ENCODE assay signal across 10 mouse cellular contexts in the genomic region with DNA sequence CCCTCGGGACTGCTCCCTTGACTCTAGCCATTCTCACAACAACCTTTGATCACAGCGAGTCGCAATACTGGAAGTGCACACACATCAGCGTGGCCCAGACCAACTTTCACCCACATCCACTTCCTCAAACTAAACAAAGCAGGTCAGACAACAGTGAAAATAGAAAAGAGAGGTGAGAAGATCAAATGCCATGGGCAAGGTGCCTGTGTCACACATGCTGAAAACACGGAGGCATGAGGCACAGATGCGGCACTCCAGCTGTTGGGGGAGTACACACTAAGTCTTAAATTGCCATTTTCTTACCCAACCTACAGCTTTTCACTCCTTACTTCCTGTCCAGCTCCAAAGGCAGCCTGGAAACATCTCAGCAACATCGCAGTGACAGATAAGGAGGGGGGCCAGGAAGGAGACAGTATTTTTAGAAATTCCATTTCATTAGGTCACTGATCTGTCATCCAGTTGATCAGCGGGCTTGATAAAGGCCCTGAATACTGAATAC.
DNase-seq lines count a peak whose midpoint lies in the region; ATAC-seq and TF ChIP-seq lines count a peak whose summit lies in the region.
"Had no signal": no experiment of that assay in that cellular context is flagged by ENCODE, and none has a peak within 500 bp of the region (broad histone marks: within the 10 kb centered on the region; RNA-seq: fewer than 3 reads in every experiment).

No protein-coding gene starts in this region.

- TF ChIP-seq EP300 in heart, adult 2 months (IDR thresholded peaks at IDR 0.05; ENCODE audit: insufficient read depth, low read depth, low read length) = 0 out of 2 replicates have a peak, but pooled peaks have one; percentile 58

- peaks cover 56% of the 10 kb centered on the region for H3K36me3 ChIP-seq in heart, adult 2 months (ENCODE audit: control insufficient read depth, insufficient read depth, low read length)
- H3K36me3 ChIP-seq in heart, embryonic 14.5 days (ENCODE audit: control insufficient read depth, insufficient read depth, low read length) = no peaks in the 10 kb centered on the region
- no peaks in the 10 kb centered on the region for H3K36me3 ChIP-seq in liver, embryonic 11.5 days (ENCODE audit: control insufficient read depth, insufficient read depth, low read length)
- no peaks in the 10 kb centered on the region for H3K36me3 ChIP-seq in stomach, embryonic 15.5 days
- no peaks in the 10 kb centered on the region for H3K36me3 ChIP-seq in hindbrain, embryonic 16.5 days (ENCODE audit: control insufficient read depth, insufficient read depth, low read length)
- H3K36me3 ChIP-seq: hindbrain, embryonic 10.5 days had no signal

- DNase-seq in heart, adult 2 months = peak in 1 of 2 experiments; percentile 66
- DNase-seq in heart, postnatal 4 days = no peak
- DNase-seq in liver, embryonic 11.5 days (ENCODE audit: low spot score) = peak; percentile 31
- DNase-seq in ovary, postnatal 10 days (ENCODE audit: low spot score) = no peak
- DNase-seq in right cerebral cortex, postnatal 25 days = no peak

- ATAC-seq in heart, embryonic 14.5 days (ENCODE audit: insufficient number of reproducible peaks, insufficient read depth, low FRiP score, low read depth) = no peak; the same call in 1 of the 2 replicates
- ATAC-seq in liver, embryonic 11.5 days (replicated peaks; ENCODE audit: low FRiP score) = peak; percentile 15; the same call in 1 of the 2 replicates
- peak; percentile 27; the same call in 1 of the 2 replicates for ATAC-seq in stomach, embryonic 15.5 days (ENCODE audit: insufficient read depth, low FRiP score, low read depth)
- no peak for ATAC-seq in hindbrain, embryonic 16.5 days

- peaks cover 29% of the 10 kb centered on the region for H3K4me1 ChIP-seq in heart, adult 2 months (ENCODE audit: control insufficient read depth, insufficient read depth, low read length)
- peaks cover 27 to 51% of the 10 kb centered on the region in 2 experiments for H3K4me1 ChIP-seq in heart, embryonic 14.5 days (ENCODE audit: control insufficient read depth in 2 of 2, insufficient read depth in 2 of 2, low read length in 2 of 2)
- H3K4me1 ChIP-seq in liver, embryonic 11.5 days (replicated peaks; ENCODE audit: control insufficient read depth, insufficient read depth, low read length) = peaks cover 28% of the 10 kb centered on the region
- no peaks in the 10 kb centered on the region for H3K4me1 ChIP-seq in stomach, embryonic 15.5 days
- no peaks in the 10 kb centered on the region for H3K4me1 ChIP-seq in hindbrain, embryonic 16.5 days (ENCODE audit: control insufficient read depth, insufficient read depth, low read depth, low read length)

- TF ChIP-seq POLR2A in heart, adult 2 months (IDR thresholded peaks at IDR 0.05; ENCODE audit: insufficient read depth, low read depth, low read length) = no peak

- H3K9me3 ChIP-seq in heart, embryonic 14.5 days (ENCODE audit: control insufficient read depth, low read length) = no peaks in the 10 kb centered on the region
- H3K9me3 ChIP-seq in liver, embryonic 11.5 days (ENCODE audit: control insufficient read depth, low read length) = no peaks in the 10 kb centered on the region
- no peaks in the 10 kb centered on the region for H3K9me3 ChIP-seq in stomach, embryonic 15.5 days
- no peaks in the 10 kb centered on the region for H3K9me3 ChIP-seq in hindbrain, embryonic 16.5 days (ENCODE audit: control insufficient read depth, low read length)
- H3K9me3 ChIP-seq: hindbrain, embryonic 10.5 days had no signal

- peak overlapping the region; percentile 11; the same call in 1 of the 2 replicates for H3K4me2 ChIP-seq in heart, embryonic 14.5 days (ENCODE audit: low read length)
- H3K4me2 ChIP-seq in liver, embryonic 11.5 days = no peak overlapping the region
- no peak overlapping the region for H3K4me2 ChIP-seq in stomach, embryonic 15.5 days
- H3K4me2 ChIP-seq in hindbrain, embryonic 16.5 days (ENCODE audit: low read length) = no peak overlapping the region

- H3K27ac ChIP-seq in heart, adult 2 months = peak overlapping the region; percentile 89
- peak overlapping the region; percentile 60 to 61 for H3K27ac ChIP-seq in heart, embryonic 14.5 days (replicated peaks in 1 of 2; ENCODE audit: control insufficient read depth in 1 of 2, insufficient read depth in 1 of 2, low read depth in 2 of 2, low read length in 2 of 2)
- H3K27ac ChIP-seq in liver, embryonic 11.5 days (ENCODE audit: low read depth, low read length) = no peak overlapping the region
- no peak overlapping the region for H3K27ac ChIP-seq in stomach, embryonic 15.5 days
- H3K27ac ChIP-seq in hindbrain, embryonic 16.5 days (ENCODE audit: low read depth, low read length) = no peak overlapping the region
- H3K27ac ChIP-seq: hindbrain, embryonic 10.5 days had no signal

- H3K9ac ChIP-seq in heart, adult 2 months (ENCODE audit: low read depth, low read length) = no peak overlapping the region
- H3K9ac ChIP-seq in heart, embryonic 14.5 days (ENCODE audit: low read length) = no peak overlapping the region
- H3K9ac ChIP-seq in liver, embryonic 11.5 days (ENCODE audit: low read depth, low read length) = no peak overlapping the region
- H3K9ac ChIP-seq in stomach, embryonic 15.5 days = no peak overlapping the region
- no peak overlapping the region for H3K9ac ChIP-seq in hindbrain, embryonic 16.5 days (ENCODE audit: low read depth, low read length)

- 22% methylated on average over 8 of the region's 8 CpGs for WGBS in heart, adult 2 months
- WGBS in heart, embryonic 14.5 days = 46% methylated on average over 8 of the region's 8 CpGs
- 35% methylated on average over 8 of the region's 8 CpGs for WGBS in liver, embryonic 11.5 days
- 64% methylated on average over 8 of the region's 8 CpGs for WGBS in stomach, embryonic 15.5 days
- 88% methylated on average over 8 of the region's 8 CpGs for WGBS in hindbrain, embryonic 16.5 days

- H3K4me3 ChIP-seq in heart, adult 2 months = no peak overlapping the region
- no peak overlapping the region for H3K4me3 ChIP-seq in heart, embryonic 14.5 days (ENCODE audit: control insufficient read depth in 1 of 2, insufficient read depth in 1 of 2, low read depth in 1 of 2, low read length in 2 of 2)
- no peak overlapping the region for H3K4me3 ChIP-seq in liver, embryonic 11.5 days (ENCODE audit: low read depth, low read length)
- H3K4me3 ChIP-seq in stomach, embryonic 15.5 days (replicated peaks) = no peak overlapping the region
- no peak overlapping the region for H3K4me3 ChIP-seq in hindbrain, embryonic 16.5 days (ENCODE audit: low read length)
- H3K4me3 ChIP-seq: hindbrain, embryonic 10.5 days; myocyte had no signal

- intact Hi-C loops in heart, adult 2 months (cut with DNase I) = loop anchor here (1.0 kb wide), 1 partner anchor 118 kb away; no protein-coding TSS in a partner anchor

- no peak for TF ChIP-seq CTCF in heart, adult 2 months (IDR thresholded peaks at IDR 0.05)

- H3K79me2 ChIP-seq in heart, adult 2 months (replicated peaks; ENCODE audit: control insufficient read depth, insufficient read depth, low read length) = peaks cover 11% of the 10 kb centered on the region

- no peaks in the 10 kb centered on the region for H3K27me3 ChIP-seq in heart, adult 2 months (ENCODE audit: control insufficient read depth, insufficient read depth, low read length)
- H3K27me3 ChIP-seq in heart, embryonic 14.5 days (ENCODE audit: control insufficient read depth, insufficient read depth, low read length) = no peaks in the 10 kb centered on the region
- H3K27me3 ChIP-seq in liver, embryonic 11.5 days (replicated peaks; ENCODE audit: control insufficient read depth, insufficient read depth, low read length) = no peaks in the 10 kb centered on the region
- H3K27me3 ChIP-seq in stomach, embryonic 15.5 days (replicated peaks) = no peaks in the 10 kb centered on the region
- H3K27me3 ChIP-seq in hindbrain, embryonic 16.5 days (replicated peaks; ENCODE audit: control insufficient read depth, insufficient read depth, low read length) = no peaks in the 10 kb centered on the region

Comparison
In these comparisons a context has a peak if more than half of its experiments do, and no peak if none do; other contexts are left out.
1. H3K27ac ChIP-seq: peak in heart, adult 2 months (single experiment) and heart, embryonic 14.5 days (2 of 2); none in liver, embryonic 11.5 days (single experiment), stomach, embryonic 15.5 days (single experiment) and hindbrain, embryonic 16.5 days (single experiment).
2. ATAC-seq: peak in liver, embryonic 11.5 days (single experiment) and stomach, embryonic 15.5 days (single experiment); none in heart, embryonic 14.5 days (single experiment) and hindbrain, embryonic 16.5 days (single experiment).